Mouse (Mus musculus) megakaryocyte progenitor cell, adult 5-6 weeks (primary cell): Measurements from ENCODE around the gene Unc5a. TPM values are rescaled to one million over a fixed set of nuclear protein-coding genes. Genes with fewer than 3 reads are reported as not detected.

Source experiments
- total RNA-seq, 2 experiments: library from RNA; stranded (forward) in 1 of 2; stranded (reverse) in 1 of 2; fragments of 157-497, 149-512 nt in 1 of 2; fragments of 200-1000 nt in 1 of 2; gene quantifications; 2 replicates each; pipeline versions ENCODE4 v1.2.3 to v1.2.4; 2015 to 2017

Gene Unc5a
- total RNA-seq, 2 experiments from 2014 or later: 0.04 to 0.64 TPM

Other genes starting within 250 kb of the Unc5a start
- not detected in 2 replicates for gene Cdhr2, start 247.9 kb upstream of the Unc5a start, total RNA-seq (2015)
- gene Cdhr2, start 247.9 kb upstream of the Unc5a start, total RNA-seq (2017): not detected in 2 replicates
- gene Gprin1, start 199.5 kb upstream of the Unc5a start, total RNA-seq (2015): not detected in 2 replicates
- not detected in 2 replicates for gene Gprin1, start 199.5 kb upstream of the Unc5a start, total RNA-seq (2017)
- gene Sncb, start 182.8 kb upstream of the Unc5a start, total RNA-seq (2015): not detected in 2 replicates
- gene Sncb, start 182.8 kb upstream of the Unc5a start, total RNA-seq (2017): not detected in 2 replicates
- not detected in 2 replicates for gene Eif4e1b, start 165.4 kb upstream of the Unc5a start, total RNA-seq (2015)
- not detected in 2 replicates for gene Eif4e1b, start 165.4 kb upstream of the Unc5a start, total RNA-seq (2017)
- 0.30 and 0.73 TPM in 2 replicates for gene Tspan17, start 160.0 kb upstream of the Unc5a start, total RNA-seq (2015)
- gene Tspan17, start 160.0 kb upstream of the Unc5a start, total RNA-seq (2017): 0.71 and 3.0 TPM in 2 replicates
- 83.9 and 84.9 TPM in 2 replicates for gene Hk3, start 72.0 kb downstream of the Unc5a start, total RNA-seq (2015)
- 179 and 185 TPM in 2 replicates for gene Hk3, start 72.0 kb downstream of the Unc5a start, total RNA-seq (2017)
- 38.0 and 49.0 TPM in 2 replicates for gene Uimc1, start 150.9 kb downstream of the Unc5a start, total RNA-seq (2015)
- gene Uimc1, start 150.9 kb downstream of the Unc5a start, total RNA-seq (2017): 63.0 and 67.2 TPM in 2 replicates
- gene Zfp346, start 155.9 kb downstream of the Unc5a start, total RNA-seq (2015): 9.1 and 13.8 TPM in 2 replicates
- gene Zfp346, start 155.9 kb downstream of the Unc5a start, total RNA-seq (2017): 10.8 and 13.4 TPM in 2 replicates
- gene Gm17617, start 184.1 kb downstream of the Unc5a start, total RNA-seq (2015): not detected in 2 replicates
- gene Gm17617, start 184.1 kb downstream of the Unc5a start, total RNA-seq (2017): not detected in 2 replicates
- not detected in 2 replicates for gene Fgfr4, start 203.2 kb downstream of the Unc5a start, total RNA-seq (2015)
- not detected in 2 replicates for gene Fgfr4, start 203.2 kb downstream of the Unc5a start, total RNA-seq (2017)